Mouse (Mus musculus) embryo, embryonic 10 days (tissue): ENCODE measurements around the gene Slc22a1.
A peak's percentile ranks its signal among the peaks of the same experiment; 100 is the strongest.

Experiments
- DNase-seq: peaks from one replicate; pipeline ENCODE4 v3.0.0-alpha.2; 2015; ENCODE audit warnings: low spot score

Slc22a1 gene

GRCm38 (mm10) chr17:12675646-12676045 is at the start of gene Slc22a1:
Gene Slc22a1, minus strand, starts transcription at chr17:12675829.
- no peak for DNase-seq

GRCm38 (mm10) chr17:12724767-12725744 is 49.4 kb upstream of the Slc22a1 start:
- DNase-seq = peak; percentile 46

GRCm38 (mm10) chr17:12723986-12724766 is 48.5 kb upstream of the Slc22a1 start:
- DNase-seq = no peak

GRCm38 (mm10) chr17:12722622-12723021 is 47.0 kb upstream of the Slc22a1 start:
- DNase-seq = peak; percentile 16

- no peak for DNase-seq
These were observed 45.7 kb upstream of the Slc22a1 start for GRCm38 (mm10) chr17:12721118-12721886.

GRCm38 (mm10) chr17:12718251-12718650 is 42.6 kb upstream of the Slc22a1 start:
- no peak for DNase-seq

- DNase-seq = no peak
These were observed 41.8 kb upstream of the Slc22a1 start for GRCm38 (mm10) chr17:12717445-12717844.

GRCm38 (mm10) chr17:12715032-12715431 is 39.4 kb upstream of the Slc22a1 start:
- DNase-seq = no peak

- no peak for DNase-seq
These were observed 38.5 kb upstream of the Slc22a1 start for GRCm38 (mm10) chr17:12714080-12714561.

- no peak for DNase-seq
These were observed 37.4 kb upstream of the Slc22a1 start for GRCm38 (mm10) chr17:12712993-12713392.

GRCm38 (mm10) chr17:12712191-12712590 is 36.6 kb upstream of the Slc22a1 start:
- DNase-seq = no peak

- no peak for DNase-seq
These were observed 35.3 kb upstream of the Slc22a1 start for GRCm38 (mm10) chr17:12710976-12711375.

GRCm38 (mm10) chr17:12710050-12710780 is 34.6 kb upstream of the Slc22a1 start:
- no peak for DNase-seq

GRCm38 (mm10) chr17:12708398-12708797 is 32.8 kb upstream of the Slc22a1 start:
- no peak for DNase-seq

GRCm38 (mm10) chr17:12706590-12707049 is 31.0 kb upstream of the Slc22a1 start:
- DNase-seq = no peak

- DNase-seq = no peak
These were observed 27.3 kb upstream of the Slc22a1 start for GRCm38 (mm10) chr17:12702901-12703300.

- no peak for DNase-seq
These were observed 24.7 kb upstream of the Slc22a1 start for GRCm38 (mm10) chr17:12700373-12700772.

GRCm38 (mm10) chr17:12691899-12692298 is 16.3 kb upstream of the Slc22a1 start:
- DNase-seq = no peak

GRCm38 (mm10) chr17:12689537-12689936 is 13.9 kb upstream of the Slc22a1 start:
- DNase-seq = peak; percentile 51

- DNase-seq = no peak
These were observed 12.9 kb upstream of the Slc22a1 start for GRCm38 (mm10) chr17:12688427-12689110.
